Mouse (Mus musculus): ENCODE results near the gene Ftl1.

Gene Ftl1

DNA sequence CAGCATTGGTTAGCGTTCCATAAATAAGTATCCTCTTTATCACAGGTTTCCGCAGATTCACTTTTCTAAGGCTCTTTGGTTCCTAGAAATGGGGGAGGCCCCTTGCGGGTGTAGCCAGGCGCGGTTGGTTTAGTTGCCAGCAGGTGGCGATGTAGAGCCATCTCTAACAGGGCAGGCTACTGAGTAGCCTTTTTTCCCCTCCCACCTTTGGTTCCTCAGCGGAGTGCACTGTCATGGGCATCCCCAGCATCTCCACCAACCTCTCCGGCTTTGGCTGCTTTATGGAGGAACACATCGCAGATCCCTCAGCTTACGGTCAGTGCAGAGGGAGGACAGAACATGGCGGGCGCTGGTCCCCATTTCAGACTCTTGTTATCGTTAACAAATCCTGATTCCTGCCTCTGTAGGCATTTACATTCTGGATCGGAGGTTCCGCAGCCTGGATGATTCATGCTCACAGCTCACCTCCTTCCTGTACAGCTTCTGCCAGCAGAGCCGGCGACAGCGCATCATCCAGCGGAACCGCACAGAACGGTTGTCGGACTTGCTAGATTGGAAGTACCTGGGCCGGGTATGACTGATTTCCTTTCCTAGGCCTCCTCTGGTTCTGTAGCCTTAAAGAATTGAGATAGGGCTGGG, 8.2 kb downstream of the Ftl1 start:
- no peak for DNase-seq (ENCODE audit: low read depth, low spot score)

- DNase-seq (ENCODE audit: low read depth, low spot score), result no peak
These were observed 9.7 kb downstream of the Ftl1 start for GRCm38 (mm10) chr7:45449974-45450373.

GRCm38 (mm10) chr7:45447325-45447990, 12.2 kb downstream of the Ftl1 start:
- DNase-seq (ENCODE audit: low read depth, low spot score), result no peak

DNA sequence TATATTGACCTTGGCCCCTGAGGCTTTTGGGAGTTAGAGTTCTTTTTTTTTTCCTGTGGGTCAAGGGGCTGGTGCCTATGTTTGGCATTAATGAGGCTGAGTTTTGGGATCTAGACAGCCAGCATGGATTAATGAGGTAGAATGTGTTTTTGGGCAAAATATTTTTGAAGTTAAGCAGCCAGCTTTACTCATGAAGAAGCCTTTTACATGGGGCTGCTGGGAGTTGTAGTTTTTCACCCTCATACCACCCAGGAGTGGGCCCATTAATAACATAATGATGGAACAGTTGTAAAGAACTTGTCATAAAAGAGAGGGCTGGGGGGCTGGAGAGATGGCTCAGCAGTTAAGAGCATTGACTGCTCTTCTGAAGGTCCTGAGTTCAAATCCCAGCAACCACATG, 13.1 kb downstream of the Ftl1 start:
- no peak for DNase-seq (ENCODE audit: low read depth, low spot score)

DNA sequence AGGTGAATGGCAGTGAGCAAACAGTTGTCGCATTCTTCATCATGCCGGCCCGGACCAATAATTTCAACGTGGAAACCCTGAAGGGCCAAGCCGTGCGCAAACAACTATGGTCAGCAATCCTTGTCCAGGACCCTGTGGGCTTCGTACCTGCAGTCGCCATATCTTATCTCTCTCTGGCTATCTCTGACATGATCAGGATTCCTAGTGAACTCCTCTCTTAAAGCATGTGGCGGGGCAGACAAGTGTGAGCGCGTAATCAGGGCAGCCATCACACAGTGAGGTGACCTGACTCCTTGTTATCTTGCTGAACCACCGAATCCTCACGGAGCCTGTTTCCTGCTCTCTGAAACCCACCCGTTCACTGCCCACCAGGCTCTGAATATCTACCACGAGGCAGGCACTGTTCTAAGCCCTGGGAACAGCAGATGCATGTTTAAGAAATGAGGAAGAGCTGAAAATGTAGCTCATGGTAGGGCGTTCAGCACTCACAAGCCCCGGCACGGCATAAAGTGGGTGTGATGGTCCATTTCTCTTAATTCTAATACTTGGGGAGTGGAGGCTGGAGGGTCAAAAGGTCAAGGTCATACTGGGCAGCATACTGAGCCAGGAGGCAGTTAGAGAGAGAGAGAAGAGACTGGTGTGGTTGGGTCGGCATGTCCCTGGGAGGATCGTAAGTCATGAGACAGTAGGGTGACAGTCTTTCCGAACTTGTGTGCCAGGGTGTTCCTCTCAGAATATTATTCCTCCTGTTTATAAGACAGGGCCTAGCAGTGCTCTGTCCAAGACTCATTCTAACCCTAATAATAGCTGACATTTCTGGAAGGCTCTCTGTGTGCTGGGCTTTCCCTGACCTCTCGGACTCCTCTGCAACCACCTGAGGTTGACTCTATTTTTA, 15.9 kb downstream of the Ftl1 start:
- no peak for DNase-seq (ENCODE audit: low read depth, low spot score)

- no peak for DNase-seq (ENCODE audit: low read depth, low spot score)
These were observed 22.0 kb downstream of the Ftl1 start, which contains the start of gene Ruvbl2 for GRCm38 (mm10) chr7:45437521-45438276. Ruvbl2 (minus strand) TSS chr7:45438096.

GRCm38 (mm10) chr7:45437046-45437445, 22.6 kb downstream of the Ftl1 start:
- DNase-seq (ENCODE audit: low read depth, low spot score), result no peak

- no peak for DNase-seq (ENCODE audit: low read depth, low spot score)
These were observed 23.2 kb downstream of the Ftl1 start for GRCm38 (mm10) chr7:45436444-45436843.

- no peak for DNase-seq (ENCODE audit: low read depth, low spot score)
These were observed 24.6 kb downstream of the Ftl1 start for GRCm38 (mm10) chr7:45435038-45435437.

DNA sequence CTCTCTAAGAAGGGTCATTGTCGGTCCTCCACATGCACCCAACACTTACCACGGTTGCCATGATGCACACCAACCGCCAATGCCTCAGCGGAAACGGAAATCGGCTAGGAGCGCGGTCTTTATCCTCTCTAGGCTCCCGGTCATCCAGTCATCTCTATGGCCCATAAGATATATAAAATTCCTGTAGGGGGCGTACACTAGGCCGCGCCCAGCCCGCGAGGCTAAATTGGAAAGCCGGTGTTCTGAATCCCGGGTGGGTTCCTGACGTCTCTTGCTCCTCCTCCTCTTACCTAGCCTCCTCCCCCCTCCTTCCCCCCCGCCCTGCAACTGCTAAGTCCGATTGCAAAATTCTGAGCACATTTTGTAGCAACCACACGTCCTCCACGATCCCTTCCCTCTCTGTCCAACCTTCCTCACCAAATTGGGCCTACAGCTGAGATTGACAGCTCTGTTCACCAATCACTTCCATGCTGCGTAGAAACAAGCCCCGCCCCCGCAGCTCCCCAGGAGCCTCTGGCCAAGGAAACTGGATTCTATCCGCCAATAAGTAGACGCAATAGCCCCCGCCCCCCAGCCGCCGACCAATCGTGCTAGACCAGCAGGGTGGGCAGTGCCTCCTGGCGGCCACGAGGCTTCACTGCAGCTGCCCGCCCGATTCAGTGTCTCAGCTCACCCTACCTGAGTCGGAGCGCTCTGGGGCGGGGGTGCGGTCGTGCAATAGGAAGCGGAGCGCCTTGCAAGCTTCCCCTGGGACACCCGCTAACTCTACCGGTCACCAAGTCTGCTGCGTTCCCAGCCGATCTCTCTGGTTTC, 25.3 kb downstream of the Ftl1 start, which contains the start of gene Gys1:
Gene Gys1, plus strand, starts transcription at position 642 of the 813 bp plus-strand sequence.
- DNase-seq (ENCODE audit: low read depth, low spot score), result peak; percentile 99

DNA sequence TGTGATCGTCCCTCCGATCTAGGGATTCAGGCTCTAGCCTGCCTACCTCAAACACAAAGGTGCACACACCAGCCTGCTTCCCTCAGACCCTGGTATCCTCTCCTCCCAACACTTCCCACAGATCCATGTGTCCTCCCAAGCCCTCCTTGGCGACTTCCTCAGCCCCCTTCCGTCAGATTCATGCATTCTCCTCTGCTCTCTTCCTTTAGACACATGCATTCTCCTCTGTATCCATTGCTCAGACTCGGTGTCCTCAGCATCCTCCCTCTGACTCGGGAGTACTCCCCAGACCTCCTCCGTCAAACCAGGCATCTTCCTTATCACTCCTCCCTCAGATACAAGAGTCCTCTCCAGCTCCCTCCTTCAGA, 25.9 kb downstream of the Ftl1 start:
- DNase-seq (ENCODE audit: low read depth, low spot score), result no peak

GRCm38 (mm10) chr7:45426556-45426955, 33.1 kb downstream of the Ftl1 start:
- DNase-seq (ENCODE audit: low read depth, low spot score), result no peak

DNA sequence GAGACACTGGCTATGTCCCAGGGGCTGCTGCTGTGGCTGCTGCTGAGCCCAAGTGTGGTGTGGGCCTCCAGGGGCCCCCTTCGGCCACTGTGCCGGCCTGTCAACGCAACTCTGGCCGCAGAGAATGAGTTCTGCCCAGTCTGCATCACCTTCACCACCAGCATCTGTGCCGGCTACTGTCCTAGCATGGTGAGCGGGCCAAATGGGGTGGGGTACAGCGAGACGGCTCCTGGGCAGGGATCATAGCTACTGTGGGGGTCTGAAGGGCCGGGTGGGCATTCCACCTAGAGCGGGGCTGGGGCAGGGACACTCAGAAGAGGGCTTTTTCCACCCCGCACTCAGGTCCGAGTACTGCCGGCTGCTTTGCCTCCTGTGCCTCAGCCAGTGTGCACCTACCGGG, 38.5 kb downstream of the Ftl1 start:
- DNase-seq (ENCODE audit: low read depth, low spot score), result no peak

DNA sequence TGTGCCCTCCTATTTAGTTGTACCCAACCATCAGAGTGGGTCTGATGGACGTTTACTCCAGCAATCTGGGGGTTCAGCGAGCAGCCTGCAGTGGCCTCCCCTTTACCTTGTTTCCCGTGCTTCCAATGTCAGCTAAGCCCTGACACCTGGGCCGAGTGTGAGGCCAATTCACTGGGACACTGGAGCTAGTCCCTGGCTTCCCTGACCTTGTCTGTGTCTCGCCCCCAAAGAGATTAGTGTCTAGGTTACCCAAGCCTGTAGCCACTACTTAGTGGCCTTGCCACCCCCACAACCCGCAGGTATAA, 39.1 kb downstream of the Ftl1 start, which contains the start of gene Lhb:
Gene Lhb, plus strand, starts transcription at position 206 of the 305 bp plus-strand sequence.
- no peak for DNase-seq (ENCODE audit: low read depth, low spot score)

GRCm38 (mm10) chr7:45419859-45420614, 39.6 kb downstream of the Ftl1 start:
- DNase-seq (ENCODE audit: low read depth, low spot score), result no peak

- DNase-seq (ENCODE audit: low read depth, low spot score), result no peak
These were observed 41.7 kb downstream of the Ftl1 start for GRCm38 (mm10) chr7:45417962-45418492.

DNA sequence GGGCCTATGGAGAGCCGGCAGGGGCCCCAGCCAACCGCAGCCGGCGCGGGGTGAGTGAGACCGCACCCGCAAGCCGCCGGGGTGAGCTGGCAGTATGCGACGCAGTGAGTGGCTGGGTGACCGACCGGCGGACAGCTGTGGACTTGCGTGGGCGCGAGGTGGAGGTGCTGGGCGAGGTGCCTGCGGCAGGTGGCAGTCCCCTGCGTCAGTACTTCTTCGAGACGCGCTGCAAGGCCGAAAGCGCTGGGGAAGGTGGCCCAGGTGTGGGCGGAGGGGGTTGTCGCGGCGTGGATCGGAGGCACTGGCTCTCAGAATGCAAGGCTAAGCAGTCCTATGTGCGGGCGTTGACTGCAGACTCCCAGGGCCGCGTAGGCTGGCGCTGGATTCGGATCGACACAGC, 44.0 kb downstream of the Ftl1 start:
- DNase-seq (ENCODE audit: low read depth, low spot score), result no peak

GRCm38 (mm10) chr7:45414740-45415224, 44.9 kb downstream of the Ftl1 start:
- no peak for DNase-seq (ENCODE audit: low read depth, low spot score)

- DNase-seq (ENCODE audit: low read depth, low spot score), result no peak
These were observed 45.6 kb downstream of the Ftl1 start for GRCm38 (mm10) chr7:45413864-45414739.

Data from WW6 (cell line).